8 mouse cellular contexts compared by ENCODE assay signal in the genomic region with DNA sequence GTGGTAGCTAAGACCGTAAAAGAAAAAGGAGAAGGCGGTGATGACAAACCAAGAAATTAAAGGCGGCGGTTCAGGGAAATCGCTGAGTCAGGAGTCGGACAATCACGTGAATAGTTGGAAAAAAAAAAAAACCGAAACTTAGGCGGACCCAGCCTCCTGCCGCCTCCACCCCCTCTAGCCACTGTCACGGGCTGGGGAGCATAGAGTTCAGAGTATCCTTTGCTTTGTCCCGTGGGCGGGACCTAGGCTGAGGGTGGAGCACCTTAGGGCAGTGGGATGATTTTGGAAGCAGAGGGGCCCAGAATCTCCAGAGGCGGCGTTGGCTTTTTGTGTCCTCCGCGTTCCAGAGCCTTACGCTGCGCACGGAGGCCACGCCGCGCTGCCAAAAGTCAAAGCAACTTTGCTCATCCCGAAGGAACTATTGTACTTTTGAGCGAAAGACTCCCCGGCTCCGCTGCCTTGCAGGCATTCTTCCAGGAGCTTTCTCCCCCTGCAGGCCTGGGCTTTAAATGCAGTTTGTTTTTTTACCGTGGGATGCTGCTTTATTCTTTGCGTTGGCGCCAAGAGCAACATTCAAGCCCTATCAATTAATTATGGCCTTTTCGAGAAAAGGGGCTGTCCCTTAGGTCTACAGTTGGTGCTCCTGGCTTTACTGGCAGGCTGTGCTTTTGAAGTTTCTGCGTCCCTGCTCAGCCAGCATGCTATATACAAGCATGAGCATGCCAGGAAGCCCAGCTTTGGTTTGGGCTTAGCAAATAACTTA. TPM values are rescaled to one million over a fixed set of nuclear protein-coding genes. Genes with fewer than 3 reads are reported as not detected.
DNase-seq lines count a peak whose midpoint lies in the region; ATAC-seq lines count a peak whose summit lies in the region.

No protein-coding gene starts in this region.

- H3K4me1 ChIP-seq in forebrain, embryonic 10.5 days, result no peaks in the 10 kb centered on the region
- H3K4me1 ChIP-seq in heart, embryonic 16.5 days (ENCODE audit: control insufficient read depth, insufficient read depth, low read length), result no peaks in the 10 kb centered on the region
- no peaks in the 10 kb centered on the region; the same call in 1 of the 2 replicates for H3K4me1 ChIP-seq in liver, embryonic 15.5 days (replicated peaks)
- H3K4me1 ChIP-seq in neural tube, embryonic 12.5 days, result no peaks in the 10 kb centered on the region

- peak overlapping the region; percentile 56 for H3K9ac ChIP-seq in heart, embryonic 16.5 days (ENCODE audit: low read length)
- H3K9ac ChIP-seq in liver, embryonic 15.5 days, result peak overlapping the region; percentile 52
- H3K9ac ChIP-seq in neural tube, embryonic 12.5 days, result 0 out of 2 replicates have a peak overlapping the region, but pooled peaks have one; percentile 40

- H3K4me2 ChIP-seq in heart, embryonic 16.5 days (ENCODE audit: low read depth, low read length), result peak overlapping the region; percentile 58
- peak overlapping the region; percentile 72 for H3K4me2 ChIP-seq in liver, embryonic 15.5 days
- H3K4me2 ChIP-seq in neural tube, embryonic 12.5 days (replicated peaks), result peak overlapping the region; percentile 51

- ATAC-seq in CD4-positive, CD25-positive, alpha-beta regulatory T cell, adult 4 months, result peak; percentile 81
- ATAC-seq in heart, embryonic 16.5 days (replicated peaks; ENCODE audit: extremely low read depth, insufficient read depth, low FRiP score), result peak; percentile 98
- peak; percentile 96 for ATAC-seq in liver, embryonic 15.5 days (ENCODE audit: insufficient read depth)
- peak; percentile 95 for ATAC-seq in neural tube, embryonic 12.5 days (ENCODE audit: low FRiP score, low read depth)

- H3K27me3 ChIP-seq in forebrain, embryonic 10.5 days (ENCODE audit: poor library complexity, severe bottlenecking), result no peaks in the 10 kb centered on the region
- H3K27me3 ChIP-seq in heart, embryonic 16.5 days (ENCODE audit: control insufficient read depth, insufficient read depth, low read length), result no peaks in the 10 kb centered on the region
- no peaks in the 10 kb centered on the region for H3K27me3 ChIP-seq in liver, embryonic 15.5 days
- H3K27me3 ChIP-seq in neural tube, embryonic 12.5 days (replicated peaks), result no peaks in the 10 kb centered on the region

- H3K4me3 ChIP-seq in forebrain, embryonic 10.5 days, result peak overlapping the region; percentile 55
- peak overlapping the region; percentile 51 for H3K4me3 ChIP-seq in heart, embryonic 16.5 days (ENCODE audit: low read length)
- peak overlapping the region; percentile 62 for H3K4me3 ChIP-seq in liver, embryonic 15.5 days (replicated peaks)
- peak overlapping the region; percentile 41 for H3K4me3 ChIP-seq in neural tube, embryonic 12.5 days

- H3K9me3 ChIP-seq in forebrain, embryonic 10.5 days, result no peaks in the 10 kb centered on the region
- no peaks in the 10 kb centered on the region for H3K9me3 ChIP-seq in heart, embryonic 16.5 days (replicated peaks; ENCODE audit: control insufficient read depth, low read length)
- H3K9me3 ChIP-seq in liver, embryonic 15.5 days (replicated peaks), result no peaks in the 10 kb centered on the region
- no peaks in the 10 kb centered on the region for H3K9me3 ChIP-seq in neural tube, embryonic 12.5 days

- DNase-seq in c-Kit-positive CD71-negative TER-119-negative erythroid progenitor cells, embryonic 14.5 days (ENCODE audit: low read depth), result peak; percentile 57
- peak; percentile 71 for DNase-seq in forebrain, embryonic 10.5 days (ENCODE audit: extremely low spot score, low spot score)
- peak; percentile 85 to 86 for DNase-seq in kidney, postnatal 36 days
- DNase-seq in telencephalon, adult 2 months (ENCODE audit: low read depth, low spot score), result peak; percentile 67

- H3K27ac ChIP-seq in forebrain, embryonic 10.5 days, result peak overlapping the region; percentile 89
- peak overlapping the region; percentile 90 for H3K27ac ChIP-seq in heart, embryonic 16.5 days (ENCODE audit: low read length)
- peak overlapping the region; percentile 79 for H3K27ac ChIP-seq in liver, embryonic 15.5 days (replicated peaks)
- no peak overlapping the region for H3K27ac ChIP-seq in neural tube, embryonic 12.5 days

- no peaks in the 10 kb centered on the region for H3K36me3 ChIP-seq in forebrain, embryonic 10.5 days (replicated peaks)
- no peaks in the 10 kb centered on the region for H3K36me3 ChIP-seq in heart, embryonic 16.5 days (ENCODE audit: control insufficient read depth, insufficient read depth)
- no peaks in the 10 kb centered on the region for H3K36me3 ChIP-seq in liver, embryonic 15.5 days (replicated peaks)
- H3K36me3 ChIP-seq in neural tube, embryonic 12.5 days, result no peaks in the 10 kb centered on the region

- 12% methylated on average over 32 of the region's 32 CpGs for WGBS in forebrain, embryonic 10.5 days
- WGBS in heart, embryonic 16.5 days, result 16% methylated on average over 31 of the region's 32 CpGs
- WGBS in liver, embryonic 15.5 days (ENCODE audit: insufficient replicate concordance), result 13% methylated on average over 32 of the region's 32 CpGs
- WGBS in neural tube, embryonic 12.5 days, result 14% methylated on average over 32 of the region's 32 CpGs

RNA-seq across cellular contexts. Expression of a gene that starts 17.5 kb away (rescaled TPM):
- 10 to 100 TPM; 59.0 to 68.8 TPM for polyA plus RNA-seq in CD4-positive, CD25-positive, alpha-beta regulatory T cell, adult 4 months (2017; shearing (Covaris generic))
- 59.5 and 68.4 TPM in 2 replicates for polyA plus RNA-seq in forebrain, embryonic 10.5 days (2016; fragmentation: Nextera tagmentation; extraction: Ambion mirVana)
- 137 and 161 TPM in 2 replicates for polyA plus RNA-seq in heart, embryonic 16.5 days (2015; fragmentation: Nextera tagmentation; extraction: Ambion mirVana)
- 75.2 and 76.8 TPM in 2 replicates for polyA plus RNA-seq in liver, embryonic 15.5 days (2015; fragmentation: Nextera tagmentation; extraction: Ambion mirVana)
- polyA plus RNA-seq in neural tube, embryonic 12.5 days (2016; fragmentation: Nextera tagmentation; extraction: Ambion mirVana), result 67.0 and 72.6 TPM in 2 replicates
